9 mouse cellular contexts compared by ENCODE assay signal in genomic region chr7:127513781-127514180, GRCm38 (mm10). TPM values are rescaled to one million over a fixed set of nuclear protein-coding genes. Genes with fewer than 3 reads are reported as not detected.
A peak's percentile ranks its signal among the peaks of the same experiment; 100 is the strongest.
DNase-seq lines count a peak whose midpoint lies in the region; ATAC-seq and TF ChIP-seq lines count a peak whose summit lies in the region.
"Had no signal": no experiment of that assay in that cellular context is flagged by ENCODE, and none has a peak within 500 bp of the region (broad histone marks: within the 10 kb centered on the region; RNA-seq: fewer than 3 reads in every experiment).

No protein-coding gene starts in this region.

- no peak for TF ChIP-seq EP300 in heart, adult 2 months (IDR thresholded peaks at IDR 0.05; ENCODE audit: insufficient read depth, low read depth, low read length)

- H3K4me3 ChIP-seq in heart, adult 2 months, result no peak overlapping the region
- peak overlapping the region; percentile 70 for H3K4me3 ChIP-seq in hindbrain, embryonic 13.5 days
- peak overlapping the region; percentile 88 for H3K4me3 ChIP-seq in midbrain, embryonic 12.5 days

- H3K9me3 ChIP-seq in hindbrain, embryonic 13.5 days, result no peaks in the 10 kb centered on the region
- H3K9me3 ChIP-seq in midbrain, embryonic 12.5 days, result no peaks in the 10 kb centered on the region

- peak overlapping the region; percentile 29; the same call in 1 of the 2 replicates for H3K9ac ChIP-seq in heart, adult 2 months (ENCODE audit: low read depth, low read length)
- H3K9ac ChIP-seq in hindbrain, embryonic 13.5 days, result peak overlapping the region; percentile 46; the same call in 1 of the 2 replicates
- H3K9ac ChIP-seq in midbrain, embryonic 12.5 days (replicated peaks), result no peak overlapping the region

- H3K79me2 ChIP-seq in heart, adult 2 months (replicated peaks; ENCODE audit: control insufficient read depth, insufficient read depth, low read length), result peaks cover 1% of the 10 kb centered on the region; the same call in 1 of the 2 replicates

- intact Hi-C loops in heart, adult 2 months (cut with DNase I), result loop anchor here (5.0 to 10.0 kb wide), 4 partner anchors 74 to 261 kb away; partner anchors contain the start of genes Ccdc189, Orai3 and Rnf40

- TF ChIP-seq CTCF in heart, adult 2 months (IDR thresholded peaks at IDR 0.05), result no peak

- 51% methylated on average over 3 of the region's 3 CpGs for WGBS in heart, adult 2 months
- WGBS in hindbrain, embryonic 13.5 days, result 84% methylated on average over 3 of the region's 3 CpGs
- WGBS in midbrain, embryonic 12.5 days, result 91% methylated on average over 3 of the region's 3 CpGs

- peaks cover 25% of the 10 kb centered on the region for H3K36me3 ChIP-seq in heart, adult 2 months (ENCODE audit: control insufficient read depth, insufficient read depth, low read length)
- H3K36me3 ChIP-seq in hindbrain, embryonic 13.5 days, result peaks cover 39% of the 10 kb centered on the region
- H3K36me3 ChIP-seq in midbrain, embryonic 12.5 days, result peaks cover 44% of the 10 kb centered on the region

- H3K27me3 ChIP-seq in heart, adult 2 months (ENCODE audit: control insufficient read depth, insufficient read depth, low read length), result no peaks in the 10 kb centered on the region
- H3K27me3 ChIP-seq in hindbrain, embryonic 13.5 days, result no peaks in the 10 kb centered on the region
- no peaks in the 10 kb centered on the region for H3K27me3 ChIP-seq in midbrain, embryonic 12.5 days

- H3K27ac ChIP-seq in heart, adult 2 months, result peak overlapping the region; percentile 98
- H3K27ac ChIP-seq in hindbrain, embryonic 13.5 days, result no peak overlapping the region
- no peak overlapping the region for H3K27ac ChIP-seq in midbrain, embryonic 12.5 days (replicated peaks)

- peak overlapping the region; percentile 62 for H3K4me2 ChIP-seq in hindbrain, embryonic 13.5 days
- peak overlapping the region; percentile 59 for H3K4me2 ChIP-seq in midbrain, embryonic 12.5 days (replicated peaks)

- no peak for ATAC-seq in hindbrain, embryonic 13.5 days (ENCODE audit: low FRiP score)
- no peak for ATAC-seq in midbrain, embryonic 12.5 days (ENCODE audit: low FRiP score, low read depth)

- no peak for DNase-seq in heart, adult 2 months
- DNase-seq in heart, adult 8-10 months (ENCODE audit: low spot score), result no peak
- peak; percentile 47 for DNase-seq in adrenal gland, postnatal 14 days
- DNase-seq in urinary bladder, adult 2 months (ENCODE audit: low spot score), result no peak
- DNase-seq in spleen, postnatal 14 days (ENCODE audit: low spot score in 2 of 2), result no peak
- no peak for DNase-seq in cerebellum, adult 18-20 months

- peaks cover 6% of the 10 kb centered on the region for H3K4me1 ChIP-seq in heart, adult 2 months (ENCODE audit: control insufficient read depth, insufficient read depth, low read length)
- H3K4me1 ChIP-seq in hindbrain, embryonic 13.5 days (replicated peaks), result peaks cover 24% of the 10 kb centered on the region
- H3K4me1 ChIP-seq in midbrain, embryonic 12.5 days, result peaks cover 18% of the 10 kb centered on the region

- no peak for TF ChIP-seq POLR2A in heart, adult 2 months (IDR thresholded peaks at IDR 0.05; ENCODE audit: insufficient read depth, low read depth, low read length)

RNA-seq across cellular contexts. Expression of gene Srcap, which starts 2.0 kb away (rescaled TPM):
- 10 to 100 TPM; 53.1 to 55.8 TPM for total RNA-seq in heart, adult 2 months (2021)
- 15.3 and 16.7 TPM in 2 replicates for polyA plus RNA-seq in heart, adult 2 months (2012; rRNA removed)
- 10 to 100 TPM; 51.8 to 60.5 (median 55.2) TPM for total RNA-seq in heart, adult 8-10 months (2022)
- total RNA-seq in adrenal gland, postnatal 14 days (2021), result 88.8 and 95.3 TPM in 2 replicates
- polyA plus RNA-seq in hindbrain, embryonic 13.5 days (2015; fragmentation: Nextera tagmentation; extraction: Ambion mirVana), result 51.3 and 53.7 TPM in 2 replicates
- 94.6 and 98.3 TPM in 2 replicates for polyA plus RNA-seq in midbrain, embryonic 12.5 days (2016; fragmentation: Nextera tagmentation; extraction: Ambion mirVana)
- 5.7 and 13.8 TPM in 2 replicates for polyA plus RNA-seq in urinary bladder, adult 2 months (2012; rRNA removed)

RNA-seq across cellular contexts. Expression of gene Gm42715, which starts 5.6 kb away (rescaled TPM):
- 1 to 10 TPM; 7.8 to 8.2 TPM for total RNA-seq in heart, adult 2 months (2021)
- 7.9 and 9.3 TPM in 2 replicates for polyA plus RNA-seq in heart, adult 2 months (2012; rRNA removed)
- 10 to 100 TPM in 2 of 4 experiments, 1 to 10 TPM in 2; 8.8 to 10.9 (median 10.2) TPM for total RNA-seq in heart, adult 8-10 months (2022)
- 21.9 and 23.8 TPM in 2 replicates for total RNA-seq in adrenal gland, postnatal 14 days (2021)
- polyA plus RNA-seq in hindbrain, embryonic 13.5 days (2015; fragmentation: Nextera tagmentation; extraction: Ambion mirVana), result 17.6 and 19.0 TPM in 2 replicates
- polyA plus RNA-seq in midbrain, embryonic 12.5 days (2016; fragmentation: Nextera tagmentation; extraction: Ambion mirVana), result 19.4 and 20.1 TPM in 2 replicates
- polyA plus RNA-seq in urinary bladder, adult 2 months (2012; rRNA removed), result 19.3 and 25.2 TPM in 2 replicates

RNA-seq across cellular contexts. Expression of gene Fbrs, which starts 34.8 kb away (rescaled TPM):
- 10 to 100 TPM; 31.2 to 33.9 TPM for total RNA-seq in heart, adult 2 months (2021)
- polyA plus RNA-seq in heart, adult 2 months (2012; rRNA removed), result 13.4 and 16.4 TPM in 2 replicates
- total RNA-seq in heart, adult 8-10 months (2022), result 10 to 100 TPM; 27.5 to 36.1 (median 30.5) TPM
- 61.8 and 76.5 TPM in 2 replicates for total RNA-seq in adrenal gland, postnatal 14 days (2021)
- 10.8 and 13.7 TPM in 2 replicates for polyA plus RNA-seq in hindbrain, embryonic 13.5 days (2015; fragmentation: Nextera tagmentation; extraction: Ambion mirVana)
- 13.9 and 14.2 TPM in 2 replicates for polyA plus RNA-seq in midbrain, embryonic 12.5 days (2016; fragmentation: Nextera tagmentation; extraction: Ambion mirVana)
- polyA plus RNA-seq in urinary bladder, adult 2 months (2012; rRNA removed), result 12.4 and 30.8 TPM in 2 replicates

RNA-seq across cellular contexts. Expression of gene Tmem265, which starts 47.4 kb away (rescaled TPM):
- not detected for total RNA-seq in heart, adult 2 months (2021)
- polyA plus RNA-seq in heart, adult 2 months (2012; rRNA removed), result not detected in 2 replicates
- total RNA-seq in heart, adult 8-10 months (2022), result not detected
- total RNA-seq in adrenal gland, postnatal 14 days (2021), result not detected in 2 replicates
- polyA plus RNA-seq in hindbrain, embryonic 13.5 days (2015; fragmentation: Nextera tagmentation; extraction: Ambion mirVana), result 6.6 and 8.2 TPM in 2 replicates
- polyA plus RNA-seq in midbrain, embryonic 12.5 days (2016; fragmentation: Nextera tagmentation; extraction: Ambion mirVana), result 3.5 and 6.3 TPM in 2 replicates
- polyA plus RNA-seq in urinary bladder, adult 2 months (2012; rRNA removed), result 2.1 TPM in 1 of 2 replicates, not detected in the other
- total RNA-seq: heart, adult 18-20 months had no signal

RNA-seq across cellular contexts. Expression of gene Prr14, which starts 54.4 kb away (rescaled TPM):
- total RNA-seq in heart, adult 2 months (2021), result 10 to 100 TPM; 23.1 to 28.0 TPM
- polyA plus RNA-seq in heart, adult 2 months (2012; rRNA removed), result 45.6 and 61.6 TPM in 2 replicates
- 10 to 100 TPM; 25.6 to 27.9 (median 27.3) TPM for total RNA-seq in heart, adult 8-10 months (2022)
- 42.0 and 51.8 TPM in 2 replicates for total RNA-seq in adrenal gland, postnatal 14 days (2021)
- 40.5 and 44.0 TPM in 2 replicates for polyA plus RNA-seq in hindbrain, embryonic 13.5 days (2015; fragmentation: Nextera tagmentation; extraction: Ambion mirVana)
- polyA plus RNA-seq in midbrain, embryonic 12.5 days (2016; fragmentation: Nextera tagmentation; extraction: Ambion mirVana), result 63.1 and 69.2 TPM in 2 replicates
- 69.2 and 79.9 TPM in 2 replicates for polyA plus RNA-seq in urinary bladder, adult 2 months (2012; rRNA removed)
